Mouse (Mus musculus) CH12.LX (cell line): ENCODE results near the gene Anks4b.

Experiments
- CTCF ChIP-seq, 2 experiments: IDR thresholded peaks in 1 of 2; conservative IDR thresholded peaks in 1 of 2; 2 replicates each; pipeline ENCODE4 v1.5.1; 2011 to 2012; ENCODE audit warnings: low read depth in 2 of 2, low read length in 2 of 2, improper control_type of control experiment in 1 of 2, inconsistent platforms in 1 of 2, mild to moderate bottlenecking in 1 of 2, moderate library complexity in 1 of 2
- GABPA ChIP-seq: IDR thresholded peaks from 2 replicates; pipeline ENCODE4 v1.6.1; 2012; ENCODE audit warnings: low read depth, low read length, improper control_type of control experiment, inconsistent platforms; ENCODE audit not compliant: insufficient replicate concordance
- MEF2A ChIP-seq: IDR thresholded peaks from 2 replicates; pipeline ENCODE4 v1.6.1; 2014; ENCODE audit warnings: low read depth, mild to moderate bottlenecking, inconsistent platforms, low read length, improper control_type of control experiment, borderline replicate concordance

DNA sequence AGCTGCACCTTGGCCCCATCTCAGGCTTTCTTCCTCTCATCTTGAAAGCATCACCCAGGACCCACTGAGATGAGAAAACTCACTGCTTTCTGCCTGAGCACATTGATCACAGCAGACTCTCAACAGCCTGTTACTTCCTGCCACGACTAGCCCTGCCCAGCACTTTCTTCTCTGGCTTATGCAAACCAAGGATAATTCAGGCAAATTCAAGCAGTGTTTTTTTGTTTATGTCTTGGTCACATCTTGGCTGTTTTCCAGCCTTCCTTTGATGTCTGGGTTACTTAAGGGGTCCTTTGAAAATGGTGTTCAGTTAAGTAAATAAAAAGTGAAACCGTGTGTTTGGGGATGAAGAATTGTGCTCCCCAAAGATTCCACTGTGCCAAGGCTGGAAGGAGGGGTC, 5.3 kb downstream of the Anks4b start:
- TF ChIP-seq CTCF (conservative IDR thresholded peaks at IDR 0.05 in 1 of 2, IDR thresholded peaks at IDR 0.05 in 1 of 2; ENCODE audit: low read depth in 2 of 2, low read length in 2 of 2) (no peak), GABPA (no peak), MEF2A (no peak)
